Mouse (Mus musculus) adrenal gland, adult (tissue): ENCODE data around the gene Wapl.

ENCODE experiments used
- DNase-seq, 2 experiments: peaks; one replicate each; pipeline ENCODE4 v3.0.0; 2022 to 2023; ENCODE audit warnings: low spot score in 1 of 2; ENCODE audit not compliant: inconsistent age in 2 of 2

Gene Wapl

GRCm38 (mm10) chr14:34684989-34685388, 11.3 kb downstream of the Wapl start:
- DNase-seq: no peak

GRCm38 (mm10) chr14:34693970-34694369, 20.2 kb downstream of the Wapl start:
- DNase-seq: no peak

GRCm38 (mm10) chr14:34697376-34697775, 23.6 kb downstream of the Wapl start:
- DNase-seq: no peak

- DNase-seq: no peak
Measured at GRCm38 (mm10) chr14:34710209-34710608, 36.5 kb downstream of the Wapl start.

GRCm38 (mm10) chr14:34712027-34712426, 38.3 kb downstream of the Wapl start:
- DNase-seq: no peak

GRCm38 (mm10) chr14:34712857-34713256, 39.1 kb downstream of the Wapl start:
- no peak for DNase-seq

- DNase-seq: no peak
Measured at GRCm38 (mm10) chr14:34718150-34718549, 44.4 kb downstream of the Wapl start.

- DNase-seq: no peak
Measured at GRCm38 (mm10) chr14:34727709-34728108, 54.0 kb downstream of the Wapl start.

GRCm38 (mm10) chr14:34735405-34735804, 61.7 kb downstream of the Wapl start:
- DNase-seq: no peak

- DNase-seq: no peak
Measured at GRCm38 (mm10) chr14:34745401-34745800, 71.7 kb downstream of the Wapl start.

- DNase-seq: no peak
Measured at GRCm38 (mm10) chr14:34755731-34756130, 82.0 kb downstream of the Wapl start.

GRCm38 (mm10) chr14:34759938-34760337, 86.2 kb downstream of the Wapl start:
- DNase-seq: no peak

GRCm38 (mm10) chr14:34761082-34761959, 87.6 kb downstream of the Wapl start:
- DNase-seq: no peak

- DNase-seq: peak; percentile 32 to 64
Measured at GRCm38 (mm10) chr14:34762682-34763081, 89.0 kb downstream of the Wapl start.

- no peak for DNase-seq
Measured at GRCm38 (mm10) chr14:34763771-34764539, 90.2 kb downstream of the Wapl start.

- DNase-seq: no peak
Measured at GRCm38 (mm10) chr14:34764908-34765307, 91.2 kb downstream of the Wapl start.

- no peak for DNase-seq
Measured at GRCm38 (mm10) chr14:34765380-34765779, 91.7 kb downstream of the Wapl start.

- no peak for DNase-seq
Measured at GRCm38 (mm10) chr14:34766181-34766580, 92.5 kb downstream of the Wapl start.

- DNase-seq: peak; percentile 81 to 93
Measured at GRCm38 (mm10) chr14:34768373-34768772, 94.6 kb downstream of the Wapl start.

GRCm38 (mm10) chr14:34769021-34769566, 95.4 kb downstream of the Wapl start:
- DNase-seq: peak; percentile 72 to 89

- peak; percentile 47 to 69 for DNase-seq
Measured at GRCm38 (mm10) chr14:34769567-34770158, 95.9 kb downstream of the Wapl start.
